Mouse (Mus musculus) yolk sac, embryonic 10.5 days (tissue): Measurements from ENCODE around the gene Wnt10a.
"Not testable (repeated sequence)": the region's sequence is repeated elsewhere in the genome, so short reads cannot be mapped to it uniquely, and the experiment has no call there.

Experiments
- DNase-seq: peaks from one replicate; pipeline ENCODE4 v3.0.0-alpha.2; 2017; ENCODE audit warnings: low spot score

The Wnt10a gene

GRCm38 (mm10) chr1:74787846-74788245 is 3.5 kb upstream of the Wnt10a start:
- peak; percentile 60 for DNase-seq

- no peak for DNase-seq
Observed at GRCm38 (mm10) chr1:74788603-74789176, 2.6 kb upstream of the Wnt10a start.

GRCm38 (mm10) chr1:74790095-74790494 is 1.2 kb upstream of the Wnt10a start:
- DNase-seq = no peak

GRCm38 (mm10) chr1:74792831-74793660 is 1.7 kb downstream of the Wnt10a start:
- DNase-seq = no peak

GRCm38 (mm10) chr1:74794487-74795144 is 3.3 kb downstream of the Wnt10a start:
- no peak for DNase-seq

- no peak for DNase-seq
Observed at GRCm38 (mm10) chr1:74795145-74795529, 3.8 kb downstream of the Wnt10a start.

GRCm38 (mm10) chr1:74797459-74797858 is 6.1 kb downstream of the Wnt10a start:
- DNase-seq = no peak

GRCm38 (mm10) chr1:74800424-74800888 is 9.1 kb downstream of the Wnt10a start:
- no peak for DNase-seq

- no peak for DNase-seq
Observed at GRCm38 (mm10) chr1:74801631-74802140, 10.4 kb downstream of the Wnt10a start.

- peak; percentile 72 for DNase-seq
Observed at GRCm38 (mm10) chr1:74802795-74803656, 11.7 kb downstream of the Wnt10a start.

GRCm38 (mm10) chr1:74804211-74804870 is 13.0 kb downstream of the Wnt10a start:
- no peak for DNase-seq

GRCm38 (mm10) chr1:74805340-74805835 is 14.1 kb downstream of the Wnt10a start:
- no peak for DNase-seq

- DNase-seq = no peak
Observed at GRCm38 (mm10) chr1:74805843-74806242, 14.5 kb downstream of the Wnt10a start.

- no peak for DNase-seq
Observed at GRCm38 (mm10) chr1:74806360-74807311, 15.3 kb downstream of the Wnt10a start.

GRCm38 (mm10) chr1:74807551-74808071 is 16.3 kb downstream of the Wnt10a start:
- no peak for DNase-seq

GRCm38 (mm10) chr1:74808078-74808477 is 16.8 kb downstream of the Wnt10a start:
- DNase-seq = peak; percentile 87

GRCm38 (mm10) chr1:74809007-74809406 is 17.7 kb downstream of the Wnt10a start:
- no peak for DNase-seq

- DNase-seq = no peak
Observed at GRCm38 (mm10) chr1:74814931-74815647, 23.8 kb downstream of the Wnt10a start.

GRCm38 (mm10) chr1:74815965-74816364 is 24.6 kb downstream of the Wnt10a start:
- not testable (repeated sequence) for DNase-seq
